Mouse (Mus musculus) lung, postnatal 25 days (tissue): Measurements from ENCODE around the gene Gm45711.
A peak's percentile ranks its signal among the peaks of the same experiment; 100 is the strongest.
"Not testable (repeated sequence)": the region's sequence is repeated elsewhere in the genome, so short reads cannot be mapped to it uniquely, and the experiment has no call there.

Experiments used
- DNase-seq: peaks from one replicate; pipeline ENCODE4 v3.0.0; 2022; ENCODE audit warnings: low spot score

The Gm45711 gene

DNA sequence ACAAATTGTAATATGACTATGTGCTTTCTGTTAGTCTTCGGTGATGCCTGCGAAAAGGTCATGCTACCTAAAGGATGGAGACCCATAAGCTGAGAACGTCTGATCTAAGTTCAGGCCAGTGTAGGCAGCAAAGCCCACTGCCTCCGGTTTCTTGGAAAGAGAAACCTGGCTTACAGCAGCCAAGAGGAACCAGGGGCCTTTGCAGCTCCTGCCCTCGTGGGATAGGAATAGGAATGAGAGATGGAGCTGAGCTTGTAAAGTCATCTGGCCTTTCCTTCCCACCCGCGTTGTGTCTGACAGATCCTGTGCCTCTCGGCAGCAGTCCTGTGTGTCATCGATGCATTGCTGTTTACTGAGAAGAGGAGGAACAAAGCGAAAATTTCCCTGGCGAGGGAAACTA, 11.4 kb upstream of the Gm45711 start, which contains the start of gene Gm11020:
TSS of gene Gm11020 (plus strand) at position 301 of the 400 bp plus-strand sequence.
- not testable (repeated sequence) for DNase-seq

DNA sequence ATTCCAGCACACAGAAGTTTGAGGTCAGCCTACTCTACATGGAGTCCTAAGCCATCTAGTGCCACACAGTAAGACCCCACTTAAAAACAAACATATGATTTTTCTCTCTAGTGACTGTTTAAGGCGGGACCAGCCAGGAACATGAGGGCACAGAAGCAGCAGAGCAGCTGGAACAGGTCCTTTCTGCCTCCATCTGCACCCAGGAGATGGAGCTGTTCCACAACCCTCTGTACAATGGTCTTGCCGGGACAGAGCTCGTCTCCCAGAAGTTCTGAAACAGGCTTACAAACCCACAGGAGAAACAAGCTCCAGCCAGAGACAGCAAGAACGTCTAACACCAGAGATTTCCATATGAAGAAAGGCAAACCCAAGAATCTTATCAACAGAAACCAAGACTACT, 3.4 kb upstream of the Gm45711 start:
- DNase-seq = peak; percentile 32

DNA sequence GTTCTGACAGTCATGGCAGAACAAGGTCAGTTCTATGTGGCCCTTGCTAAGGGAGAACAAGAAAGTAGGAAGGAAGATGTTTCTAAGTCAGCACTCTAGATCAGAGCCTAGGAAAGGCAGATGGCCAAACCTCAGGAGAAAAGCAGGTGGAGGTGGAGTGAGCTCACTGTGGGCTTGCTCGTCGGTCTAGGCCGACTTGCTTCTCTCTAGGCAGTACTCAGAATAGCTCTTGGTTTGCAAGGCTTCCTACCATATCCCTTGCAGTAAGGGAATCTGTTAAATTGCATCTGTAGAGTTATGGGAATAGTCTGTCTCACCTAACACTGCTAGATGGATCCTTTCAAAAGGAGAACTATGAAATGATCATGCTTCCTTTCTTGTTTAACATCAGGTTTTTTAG, 2.1 kb upstream of the Gm45711 start:
- not testable (repeated sequence) for DNase-seq

DNA sequence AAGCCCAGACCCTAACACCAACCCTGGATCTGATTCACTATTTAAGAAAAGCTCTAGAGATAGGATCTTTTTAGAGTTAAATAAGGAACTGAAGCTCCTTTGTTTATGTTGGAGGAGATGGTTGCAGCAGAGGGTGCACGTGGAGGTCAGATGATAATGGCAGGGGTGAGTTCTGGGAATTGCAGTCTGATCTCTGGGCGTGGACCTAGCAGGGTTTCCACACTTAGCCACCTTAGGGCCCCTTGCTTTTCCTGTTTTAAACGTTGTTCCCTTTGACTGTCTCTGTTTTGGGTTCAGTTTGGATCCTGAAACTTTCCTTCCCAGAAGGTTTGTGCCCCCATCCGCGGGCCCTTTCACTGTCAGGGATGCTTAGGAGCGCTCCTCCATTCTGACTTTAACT, 1.5 kb downstream of the Gm45711 start:
- DNase-seq = not testable (repeated sequence)

DNA sequence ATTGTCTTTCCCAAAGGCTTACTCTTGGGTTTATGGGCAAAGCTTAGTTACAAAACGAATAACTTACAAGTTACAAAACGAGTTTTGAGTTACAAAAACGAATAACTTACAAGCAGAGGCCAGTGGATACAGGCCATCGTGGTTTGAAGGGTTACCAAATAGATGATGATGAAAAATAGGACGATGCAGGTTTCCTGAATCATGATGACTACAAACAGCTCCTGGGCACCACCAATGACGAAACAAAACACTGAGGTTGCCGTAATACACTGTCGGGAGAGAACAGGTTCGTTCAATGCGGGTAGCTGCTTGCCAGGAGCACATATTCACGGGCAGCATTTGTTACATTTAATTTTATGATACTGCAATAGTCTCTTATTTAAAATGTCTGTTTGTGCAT, 4.9 kb downstream of the Gm45711 start:
- DNase-seq = no peak

DNA sequence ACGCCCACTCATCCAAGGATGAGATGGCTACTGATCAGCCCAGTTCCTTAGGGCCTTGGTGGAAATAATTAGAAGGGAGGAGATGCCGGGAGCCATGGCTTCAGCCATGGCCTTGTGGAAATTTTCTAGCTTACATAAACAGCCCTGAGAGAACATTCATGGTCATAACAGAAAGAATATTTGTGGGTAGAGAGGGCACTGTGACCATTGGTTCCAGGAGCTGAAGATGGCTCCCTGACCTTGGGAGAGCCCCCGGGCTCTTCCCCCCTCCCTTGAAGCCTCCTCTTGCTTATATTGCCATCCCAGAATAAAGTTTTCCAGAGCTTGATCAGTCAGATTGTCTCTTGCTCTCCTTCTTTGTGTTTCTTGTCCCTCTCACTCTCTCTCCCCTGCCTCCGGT, 7.3 kb downstream of the Gm45711 start:
- DNase-seq = not testable (repeated sequence)

DNA sequence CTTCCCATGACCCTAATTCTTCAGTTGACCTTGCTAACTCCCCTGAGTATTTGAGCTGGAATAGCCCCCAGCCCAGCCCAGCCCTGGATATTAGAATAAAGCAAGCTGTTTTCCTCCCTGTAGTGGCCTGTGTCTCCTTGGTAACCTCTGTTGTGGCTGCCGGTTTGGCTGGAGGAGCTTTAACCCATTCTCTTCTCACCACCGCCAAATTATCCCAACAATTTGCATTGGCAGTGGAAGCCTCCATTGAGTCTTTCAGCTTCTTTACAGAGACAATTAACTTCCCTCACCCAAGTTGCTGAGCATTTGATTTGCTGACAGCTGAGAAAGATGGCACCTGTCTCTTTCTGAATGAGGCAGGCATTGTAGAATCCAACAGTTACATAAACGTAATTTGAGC, 8.3 kb downstream of the Gm45711 start:
- not testable (repeated sequence) for DNase-seq

DNA sequence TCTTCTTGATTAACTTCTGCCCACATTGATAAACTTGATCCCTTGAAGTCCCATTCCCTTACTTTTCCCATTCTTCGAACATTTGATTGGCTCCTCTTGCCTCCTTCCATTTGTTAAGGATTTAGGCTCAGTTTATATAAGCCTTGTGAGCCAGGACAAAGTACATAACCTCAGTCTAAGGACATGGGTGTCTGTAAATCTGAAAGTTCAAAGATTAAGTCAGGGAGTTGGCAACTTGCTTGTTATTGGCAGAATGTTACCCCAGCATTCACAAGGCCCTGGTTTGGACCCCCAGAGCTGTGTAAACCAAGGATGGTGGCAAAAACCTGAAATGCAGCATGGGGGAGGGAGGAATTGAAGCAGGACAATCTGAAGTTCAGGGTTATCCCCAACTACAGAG, 15.5 kb downstream of the Gm45711 start:
- DNase-seq = no peak

DNA sequence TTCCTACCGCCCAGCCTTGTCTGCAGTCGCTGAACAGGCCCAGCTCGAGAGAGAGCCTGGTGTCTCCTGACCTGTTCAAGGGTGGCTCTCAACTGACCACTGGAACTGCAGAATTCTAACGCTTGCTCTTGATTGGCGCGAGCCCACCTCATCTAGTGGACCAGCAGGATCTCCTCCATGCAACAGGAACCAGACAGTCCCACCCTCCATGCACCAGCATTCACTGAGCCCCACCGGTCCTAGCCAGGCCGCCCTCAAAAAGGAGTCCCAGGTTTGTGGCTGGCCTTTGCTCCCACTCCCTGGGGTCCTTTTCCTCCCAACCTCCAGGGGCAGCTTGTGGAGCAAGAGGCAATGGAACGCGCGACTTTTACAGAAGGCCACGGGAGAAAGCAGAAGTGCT, 16.8 kb downstream of the Gm45711 start, which contains the start of gene Cmtm2a:
TSS of gene Cmtm2a (minus strand) at position 101 of the 400 bp plus-strand sequence.
- DNase-seq = not testable (repeated sequence)

DNA sequence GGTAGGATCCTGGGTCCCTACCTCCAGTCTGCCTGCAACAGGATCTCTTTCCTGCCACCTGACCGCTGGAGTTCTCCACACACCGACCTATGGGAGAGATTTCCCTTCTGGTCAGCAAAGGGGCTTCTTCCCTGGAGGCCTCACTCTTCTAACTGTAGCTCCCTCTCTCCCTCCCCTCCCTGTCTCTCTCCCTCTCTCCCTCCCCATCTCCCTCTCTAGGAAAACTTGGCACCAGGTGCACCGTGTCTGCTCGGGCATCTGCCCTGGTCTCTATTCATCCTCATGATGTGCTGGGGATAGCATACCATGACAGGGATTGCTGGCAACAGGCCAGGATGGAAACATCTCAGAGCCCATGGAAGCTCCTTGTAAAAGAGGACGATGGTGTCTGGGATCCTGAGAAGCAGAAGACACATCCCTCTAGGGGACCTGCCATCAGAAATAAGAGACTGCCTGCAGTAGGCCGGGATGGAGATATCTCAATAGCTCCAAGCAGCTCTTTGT, 40.9 kb downstream of the Gm45711 start:
- DNase-seq = no peak

DNA sequence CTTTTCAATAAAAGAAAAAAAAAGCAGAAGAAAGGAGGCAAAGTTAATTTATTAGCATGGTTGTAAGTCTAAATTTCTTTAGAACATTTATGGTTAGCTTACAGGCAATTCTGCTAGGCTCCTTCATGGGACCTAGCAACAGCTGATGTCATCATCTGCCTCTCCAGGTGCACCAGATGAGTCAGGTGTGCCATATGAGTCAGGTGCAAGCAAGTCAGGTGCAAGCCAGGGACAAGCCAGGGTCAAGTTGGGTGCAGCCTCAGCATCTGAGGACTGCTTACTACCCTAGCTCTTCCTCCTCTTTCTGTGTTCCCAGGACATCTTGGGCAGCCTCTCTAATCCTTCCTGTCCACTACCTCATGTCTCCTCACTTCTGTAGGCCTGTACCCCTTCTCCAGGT, 41.5 kb downstream of the Gm45711 start:
- no peak for DNase-seq

DNA sequence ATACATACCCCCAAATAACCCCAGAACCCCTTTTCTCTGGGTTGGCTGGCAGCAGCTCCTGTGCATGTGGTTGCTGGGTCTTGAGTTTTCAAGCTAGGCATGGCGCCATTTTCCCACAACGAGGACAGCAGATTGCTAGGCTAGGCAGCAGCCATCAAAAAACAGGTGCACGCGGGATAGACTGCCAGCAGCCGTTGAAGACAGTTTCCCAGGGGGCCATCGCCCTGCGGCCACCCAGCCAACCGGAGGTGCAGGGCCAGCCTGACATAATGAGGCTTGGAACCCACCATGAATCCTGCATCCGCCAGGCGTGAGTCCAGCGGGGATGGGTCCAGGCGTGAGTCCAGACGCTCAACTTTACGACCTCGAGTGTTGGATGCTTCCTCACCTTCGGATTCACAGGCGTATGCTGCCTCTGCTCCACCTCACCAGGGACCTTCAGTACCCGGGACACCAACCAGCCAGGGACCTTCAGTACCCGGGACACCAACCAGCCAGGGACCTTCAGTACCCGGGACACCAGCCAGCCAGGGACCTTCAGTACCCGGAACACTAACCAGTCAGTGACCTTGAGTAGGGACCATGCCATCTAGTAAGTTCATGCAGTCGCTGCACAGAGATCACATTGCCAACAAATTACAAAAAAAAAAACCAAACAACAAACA, 45.5 kb downstream of the Gm45711 start:
- not testable (repeated sequence) for DNase-seq

DNA sequence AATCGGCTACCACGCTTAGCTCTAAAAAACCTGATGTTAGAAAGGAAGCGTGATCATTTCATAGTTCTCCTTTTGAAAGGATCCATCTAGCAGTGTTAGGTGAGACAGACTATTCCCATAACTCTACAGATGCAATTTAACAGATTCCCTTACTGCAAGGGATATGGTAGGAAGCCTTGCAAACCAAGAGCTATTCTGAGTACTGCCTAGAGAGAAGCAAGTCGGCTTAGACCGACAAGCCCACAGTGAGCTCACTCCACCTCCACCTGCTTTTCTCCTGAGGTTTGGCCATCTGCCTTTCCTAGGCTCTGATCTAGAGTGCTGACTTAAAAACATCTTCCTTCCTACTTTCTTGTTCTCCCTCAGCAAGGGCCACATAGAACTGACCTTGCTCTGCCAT, 48.1 kb downstream of the Gm45711 start:
- DNase-seq = not testable (repeated sequence)

DNA sequence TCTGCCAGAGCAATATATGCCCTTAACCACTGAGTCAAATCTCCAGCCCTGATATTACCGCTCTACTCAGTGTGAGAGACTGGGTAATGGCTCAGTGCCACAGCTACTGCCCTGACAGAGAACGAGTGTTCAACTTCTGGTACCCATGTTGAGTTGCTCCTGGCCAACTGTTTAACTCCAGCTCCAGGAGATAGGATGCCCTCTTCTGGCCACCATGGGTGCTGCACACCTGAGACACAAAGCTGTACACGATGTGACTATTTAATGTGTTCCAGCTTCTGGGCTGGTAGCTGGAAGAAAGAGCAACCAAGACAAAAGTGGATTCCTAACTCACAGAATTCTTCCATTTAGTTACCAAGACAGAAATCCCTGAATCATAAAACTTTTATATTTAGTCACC, 56.9 kb downstream of the Gm45711 start:
- DNase-seq = no peak

DNA sequence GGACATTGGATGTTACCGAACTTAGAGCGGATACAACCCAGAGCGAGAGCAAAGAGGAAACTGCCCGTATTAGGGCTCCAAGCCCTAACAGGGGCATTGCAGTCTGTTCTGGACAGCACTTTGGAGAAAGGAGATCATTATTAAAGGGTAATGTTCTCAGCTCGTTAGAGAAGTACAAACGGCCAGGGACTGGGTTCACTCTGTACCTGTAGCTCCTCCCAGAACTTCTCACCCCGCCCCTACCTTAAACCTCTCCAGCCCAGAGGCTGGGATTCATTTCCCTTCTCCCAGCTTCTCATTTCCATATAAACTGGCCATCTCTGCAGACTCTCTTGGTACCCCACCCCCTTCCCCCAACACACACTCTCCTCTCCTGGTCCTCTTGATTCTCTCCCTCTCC, 58.4 kb downstream of the Gm45711 start:
- no peak for DNase-seq

DNA sequence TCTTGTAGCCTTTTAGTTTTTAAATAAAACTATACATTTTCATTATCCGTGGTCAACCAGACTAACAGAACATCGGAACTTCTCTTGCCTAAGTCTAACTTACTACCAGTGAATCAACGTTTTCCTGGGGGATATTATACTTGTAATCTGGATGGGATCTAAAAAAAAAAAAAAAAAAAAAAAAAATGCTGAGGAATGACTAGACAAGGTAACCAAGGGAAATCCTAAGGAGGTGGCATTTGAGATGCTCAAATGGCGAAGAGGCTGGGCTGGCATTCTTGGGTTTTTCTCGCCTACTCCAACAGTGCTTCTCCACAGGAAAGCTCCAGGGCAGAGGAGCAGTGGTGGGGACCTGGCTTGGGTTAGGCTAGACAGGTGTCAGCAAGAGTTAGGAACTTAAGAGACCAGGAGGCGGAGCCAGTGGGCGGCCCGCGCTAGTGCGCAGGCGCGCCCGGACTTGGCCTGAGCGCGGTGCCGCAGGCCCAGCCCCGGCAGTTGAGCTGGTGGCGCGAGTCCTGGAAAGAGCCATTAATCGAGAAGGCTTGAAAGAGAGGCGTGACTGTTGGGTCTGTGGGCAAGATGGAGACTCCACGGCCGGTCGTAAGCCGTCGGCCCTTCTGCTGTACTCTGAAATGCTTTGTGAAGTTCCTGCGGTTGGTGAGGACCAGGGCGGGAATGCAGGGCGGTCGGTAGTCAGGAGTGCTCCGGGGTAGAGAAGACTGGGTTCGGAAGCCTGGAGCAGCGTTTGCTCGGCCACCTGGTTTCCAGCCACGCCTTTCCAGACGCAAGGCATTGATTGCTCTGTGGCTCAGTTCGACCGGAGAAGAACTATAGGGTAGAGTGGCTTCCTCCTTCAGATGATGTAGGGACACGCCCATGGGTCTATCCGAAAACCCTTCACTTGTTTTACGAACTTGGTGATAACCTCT, 59.2 kb downstream of the Gm45711 start, which contains the start of gene Cklf:
TSS of gene Cklf (plus strand) at position 423 of the 929 bp plus-strand sequence.
- peak; percentile 90 for DNase-seq

DNA sequence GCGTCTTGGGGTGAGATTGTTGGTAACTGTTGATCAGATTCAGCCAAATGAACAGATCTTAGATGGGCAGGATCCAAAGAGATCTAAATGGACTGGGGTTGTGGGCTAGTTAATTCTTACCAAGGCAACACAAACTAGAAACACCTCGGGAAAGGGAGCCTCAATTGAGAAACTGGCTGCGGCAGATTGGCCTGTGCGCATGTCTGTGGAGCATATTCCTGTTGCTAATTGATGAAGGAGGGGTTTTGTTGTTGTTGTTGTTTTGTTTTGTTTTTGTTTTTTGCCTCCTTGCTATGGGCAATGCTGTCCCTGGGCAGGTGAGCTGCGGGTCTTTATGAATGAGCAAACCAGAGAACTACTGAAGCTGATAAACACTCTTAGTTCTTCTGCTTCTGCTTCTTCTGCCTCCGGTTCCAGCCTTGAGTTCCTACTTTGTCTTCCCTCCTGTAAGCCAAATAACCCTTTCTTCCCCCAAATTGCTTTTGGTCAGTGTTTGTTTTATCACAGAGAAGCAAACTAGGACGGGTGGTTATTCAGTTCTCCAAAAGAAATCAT, 60.4 kb downstream of the Gm45711 start:
- no peak for DNase-seq

DNA sequence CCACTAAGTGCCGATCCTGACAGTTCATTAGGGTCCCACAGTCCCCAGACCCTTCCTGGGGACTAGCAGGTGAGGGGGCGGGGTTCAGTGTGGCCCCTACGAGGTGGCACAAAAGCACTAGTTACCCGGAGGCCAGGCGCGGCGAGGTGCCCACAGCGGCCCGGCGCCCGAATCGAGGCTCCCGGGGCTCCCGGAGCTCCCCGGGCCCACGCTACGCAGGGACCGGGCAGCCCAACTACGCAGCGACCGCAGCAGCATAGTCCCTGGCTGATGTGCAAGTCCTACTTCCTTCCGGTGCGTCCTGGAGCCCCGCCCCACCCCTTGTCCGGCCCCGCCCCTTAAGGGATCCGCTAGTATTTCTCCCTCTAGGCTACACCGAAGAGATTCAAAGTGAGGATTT, 61.6 kb downstream of the Gm45711 start, which contains the start of gene Tk2:
TSS of gene Tk2 (minus strand) at position 283 of the 400 bp plus-strand sequence.
- peak; percentile 76 for DNase-seq

DNA sequence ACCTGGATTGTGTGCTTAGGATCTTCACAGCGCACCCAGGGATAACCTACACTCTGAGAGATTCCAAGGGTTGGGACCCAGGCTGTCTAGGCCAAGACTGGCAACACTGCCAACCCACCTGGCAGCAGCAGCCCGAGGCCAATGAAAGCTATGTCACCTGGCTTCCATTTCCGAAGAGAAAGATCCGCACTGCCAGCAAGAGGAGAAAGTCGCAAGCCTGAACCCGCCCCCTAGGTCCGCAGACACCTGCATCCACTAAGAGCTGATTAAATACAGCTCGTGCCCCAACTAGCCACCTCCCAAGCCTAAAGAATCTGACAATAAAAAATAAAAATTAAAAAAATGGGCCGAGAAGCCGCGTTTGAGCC, 62.0 kb downstream of the Gm45711 start:
- no peak for DNase-seq

DNA sequence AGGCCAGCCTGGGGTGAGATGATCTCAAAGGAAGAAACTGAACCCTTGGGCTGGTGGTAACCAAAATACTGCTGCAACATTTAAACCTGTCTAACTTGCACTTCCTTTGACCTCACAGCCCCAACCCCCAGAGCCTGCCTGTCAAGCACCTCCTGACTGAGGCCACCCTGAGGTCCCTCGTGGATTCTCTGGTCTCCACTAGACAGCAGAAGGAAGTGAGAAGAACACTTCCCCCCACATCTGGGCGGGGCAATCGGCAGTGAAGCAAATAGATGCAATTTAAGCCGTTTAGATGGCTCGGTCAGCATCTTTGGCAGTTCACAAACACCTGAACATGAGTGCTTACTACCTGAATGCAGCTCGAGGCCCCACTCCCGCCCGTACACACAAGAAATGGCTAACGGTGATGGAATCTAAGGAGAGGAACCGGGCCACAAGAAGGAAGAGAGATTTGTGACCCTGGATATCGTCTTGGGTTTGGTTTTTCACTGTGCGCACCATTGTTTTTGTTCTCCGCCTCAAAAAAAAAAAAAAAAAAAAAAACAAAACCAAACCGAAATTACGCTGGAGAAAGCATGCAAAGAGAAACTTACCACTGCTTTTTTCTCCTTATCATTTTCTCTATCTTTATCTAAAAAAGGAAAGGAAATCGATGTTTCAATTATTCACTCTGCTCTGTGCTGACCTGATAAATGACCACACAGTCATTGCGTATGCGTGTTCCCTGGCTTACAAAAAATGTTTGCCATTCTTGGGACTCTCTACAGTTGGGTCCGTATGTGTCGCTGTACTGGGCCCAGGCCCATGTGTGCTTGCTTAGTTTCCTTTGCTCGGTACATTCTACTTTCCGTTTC, 62.6 kb downstream of the Gm45711 start:
- DNase-seq = peak; percentile 76

DNA sequence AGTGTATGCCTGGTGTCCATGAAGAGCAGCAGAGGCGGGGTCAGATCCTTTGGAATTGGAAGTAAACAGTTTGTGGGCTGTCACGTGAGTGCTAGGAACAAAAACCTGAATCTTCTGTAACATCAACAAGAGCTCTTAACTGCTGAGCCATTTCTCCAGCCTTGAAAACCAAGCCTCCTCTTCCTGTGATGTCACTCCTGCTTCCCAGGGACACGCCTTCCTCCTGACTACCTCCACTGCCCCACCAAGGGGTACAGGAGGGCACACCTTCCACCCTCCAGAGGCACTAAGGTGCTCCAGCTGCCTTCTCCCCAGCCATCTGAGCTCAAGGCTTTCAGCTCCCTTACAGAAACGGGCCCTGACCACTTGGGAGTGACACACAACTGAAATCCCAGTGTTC, 63.3 kb downstream of the Gm45711 start:
- no peak for DNase-seq
